Mouse (Mus musculus) spleen, adult 2 months (tissue): ENCODE measurements around the gene Nbas.

Source experiments
- CTCF ChIP-seq: fragments of 200-500 bp; IDR thresholded peaks from 2 replicates; pipeline ENCODE4 v1.5.1; 2011; ENCODE audit warnings: mild to moderate bottlenecking, inconsistent platforms; ENCODE audit not compliant: insufficient read depth, insufficient read length, insufficient replicate concordance; ENCODE audit errors: extremely low read depth
- POLR2A ChIP-seq: fragments of 200-500 bp; IDR thresholded peaks from 2 replicates; pipeline ENCODE4 v1.6.1; 2011; ENCODE audit warnings: low read depth, low read length, inconsistent platforms

GRCm38 (mm10) chr12:13291453-13291852 lies 22.5 kb downstream of the Nbas start:
- no peak for TF ChIP-seq CTCF
- no peak for TF ChIP-seq POLR2A
